Mouse (Mus musculus) adrenal gland, postnatal 36 days (tissue): ENCODE measurements around the gene Prom1. TPM values are rescaled to one million over a fixed set of nuclear protein-coding genes. Genes with fewer than 3 reads are reported as not detected.
"Not testable (repeated sequence)": the region's sequence is repeated elsewhere in the genome, so short reads cannot be mapped to it uniquely, and the experiment has no call there.

ENCODE experiments used
- DNase-seq, 2 experiments: peaks; one replicate each; pipeline ENCODE4 v3.0.0; 2021; ENCODE audit warnings: mixed read lengths in 1 of 2
- long read RNA-seq, 2 experiments: library from polyadenylated mRNA; stranded (forward); transcript quantifications; one replicate each; pipeline ENCODE4 v2.0.0; 2021; ENCODE audit warnings: borderline sequencing depth in 2 of 2
- total RNA-seq, 2 experiments: library from RNA; stranded (reverse); gene quantifications; 2 replicates each; pipeline ENCODE4 v1.2.3; 2021

The Prom1 gene
- 1 to 10 TPM; 1.7 to 3.8 TPM for total RNA-seq
- long read RNA-seq, experiment 1, result 0 reads
- long read RNA-seq, experiment 2, partial matches to known transcripts, result 0 of 1 reads
- long read RNA-seq, experiment 2, other reads (novel, unspliced or antisense), result 0 of 1 reads

GRCm38 (mm10) chr5:44101231-44102110, at the start of gene Prom1:
Gene Prom1 (minus strand): TSS chr5:44102032.
- peak; percentile 5 to 22 for DNase-seq

- no peak for DNase-seq
Observed at GRCm38 (mm10) chr5:44147732-44148131, 45.9 kb upstream of the Prom1 start.

DNA sequence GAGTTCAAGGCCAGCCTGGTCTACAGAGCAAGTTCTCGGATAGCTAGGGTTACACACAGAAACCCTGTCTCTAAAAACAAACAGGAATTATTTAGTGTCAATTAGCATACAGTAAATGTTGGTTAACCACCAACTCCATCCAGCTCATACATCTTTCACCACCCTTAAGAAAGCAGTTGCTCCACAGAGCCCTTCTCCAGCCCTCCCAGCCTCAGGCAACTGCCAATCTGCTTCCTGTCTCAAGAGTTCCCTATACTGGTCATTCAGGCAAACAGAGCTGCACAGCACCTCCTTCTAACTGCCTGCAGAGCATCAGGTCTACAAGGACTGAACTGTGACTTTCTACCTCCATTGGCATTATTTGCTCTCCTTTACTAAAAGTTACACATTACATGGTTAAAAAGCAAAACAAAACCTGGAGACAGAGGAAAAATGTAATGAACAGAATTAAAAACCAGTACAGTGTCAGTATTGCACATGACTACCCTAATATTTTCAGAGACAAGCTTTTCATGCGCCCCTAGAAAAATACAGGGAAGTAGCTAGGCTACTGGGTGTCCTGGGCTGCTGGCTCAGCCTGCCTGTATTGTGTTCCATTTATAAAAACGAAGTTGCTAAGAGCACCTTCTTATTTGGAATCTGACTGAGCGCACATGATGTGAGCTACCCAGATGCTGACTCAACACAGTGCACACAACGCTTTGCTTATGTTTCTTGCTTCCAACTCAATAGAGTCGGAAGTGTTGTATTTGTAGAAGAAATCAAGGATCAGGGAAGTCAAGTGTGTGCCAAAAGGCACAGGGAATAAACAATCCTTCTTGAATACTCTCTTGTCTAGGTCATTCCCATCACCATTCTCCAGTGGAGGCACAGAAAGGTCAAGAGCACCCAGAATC, 44.9 kb upstream of the Prom1 start:
- DNase-seq, result no peak

DNA sequence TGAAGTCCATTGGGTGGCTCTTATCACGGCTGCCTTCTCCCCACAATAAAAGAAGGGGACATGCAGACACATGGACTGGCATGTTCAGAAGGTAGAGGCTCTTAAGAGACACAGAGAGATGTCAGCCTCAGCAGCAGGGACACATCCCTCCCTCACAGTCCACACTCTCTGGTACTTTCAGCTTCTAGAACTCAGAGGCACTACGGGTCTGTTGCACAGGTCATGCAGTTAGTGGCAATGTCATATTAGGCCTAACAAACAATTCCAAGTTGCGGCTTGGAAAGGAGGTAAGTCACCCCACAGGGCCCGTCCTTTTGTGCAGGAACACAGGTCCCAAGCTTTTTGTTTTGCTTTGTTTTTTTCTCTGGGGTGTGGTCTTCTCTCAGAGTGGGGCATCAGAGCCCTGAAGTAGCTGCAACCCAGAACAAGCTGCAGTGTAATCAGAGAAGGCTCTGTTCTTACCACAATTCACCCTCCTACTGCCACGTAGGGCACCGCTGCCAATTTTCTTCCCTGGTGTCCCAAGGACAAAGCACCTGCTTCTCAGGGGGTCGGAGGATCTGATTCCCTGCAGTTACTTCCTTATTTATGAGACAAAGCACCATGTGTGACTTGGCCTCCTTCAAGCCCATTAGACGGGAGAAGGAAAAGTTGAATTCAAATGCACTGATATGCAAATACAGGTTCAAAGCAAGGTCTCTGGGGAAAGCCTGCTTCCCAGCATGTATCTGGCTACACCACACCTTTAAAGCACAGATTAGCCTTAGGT, 41.8 kb upstream of the Prom1 start:
- no peak for DNase-seq

DNA sequence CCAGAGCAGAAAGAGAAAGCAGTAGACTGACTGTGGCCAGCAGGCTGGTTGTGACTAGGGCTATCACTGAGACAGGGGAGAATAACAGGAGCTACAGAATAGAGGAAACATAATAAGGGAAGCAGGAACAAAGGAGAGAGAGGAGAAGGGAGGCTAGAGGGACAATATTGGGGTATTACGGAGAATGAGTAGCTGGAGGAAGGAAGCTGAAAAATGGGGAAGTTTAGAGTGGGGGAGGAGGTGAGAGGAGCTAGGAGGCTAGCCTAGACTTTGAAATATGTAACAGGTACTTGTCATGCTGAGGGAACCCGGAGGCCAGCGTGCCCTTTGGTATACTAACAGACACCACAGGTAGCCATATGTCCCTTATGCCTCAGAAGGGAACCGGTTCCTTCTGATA, 25.7 kb upstream of the Prom1 start:
- DNase-seq, result no peak

GRCm38 (mm10) chr5:44126574-44126973, 24.7 kb upstream of the Prom1 start:
- DNase-seq, result not testable (repeated sequence)

DNA sequence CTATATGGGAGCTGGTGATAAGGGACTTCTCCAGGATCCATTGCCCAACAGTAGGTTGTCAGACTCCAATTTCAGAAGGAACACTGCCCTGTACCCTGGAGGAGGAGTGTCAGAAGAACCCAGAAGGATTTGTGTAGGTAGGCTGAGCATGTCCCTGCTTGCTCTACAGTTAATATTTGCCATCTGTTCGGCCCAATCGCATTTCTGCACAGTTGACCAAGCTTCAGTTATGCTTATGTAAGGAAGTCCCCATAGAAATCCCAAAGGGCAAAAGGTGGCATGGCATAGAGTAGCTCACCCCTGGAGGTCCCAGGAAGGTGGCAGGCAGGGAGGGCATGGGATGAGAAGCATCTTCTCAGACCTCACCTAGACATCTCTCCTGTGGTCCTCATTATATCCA, 19.6 kb upstream of the Prom1 start:
- no peak for DNase-seq

DNA sequence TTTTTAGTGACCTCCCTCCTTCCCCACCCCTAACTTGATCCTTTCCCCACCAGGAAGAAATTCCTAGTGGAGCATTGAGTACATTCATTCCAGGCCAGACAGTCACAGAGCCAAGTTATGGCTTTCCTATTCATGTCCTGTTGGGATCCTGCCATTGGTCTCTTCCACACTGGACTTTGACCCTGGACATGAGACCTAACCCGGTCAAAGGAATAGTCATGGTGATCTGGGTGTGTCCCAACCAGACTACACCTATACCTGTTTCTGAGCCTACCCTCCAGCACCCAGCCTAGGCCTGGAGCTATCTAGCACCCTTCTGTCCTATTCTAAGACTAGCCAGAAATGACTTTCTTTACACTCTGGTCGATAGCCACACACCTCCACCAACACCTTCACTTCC, 11.3 kb upstream of the Prom1 start:
- DNase-seq, result no peak

GRCm38 (mm10) chr5:44109121-44109520, 7.3 kb upstream of the Prom1 start:
- no peak for DNase-seq

- DNase-seq, result no peak
Observed at GRCm38 (mm10) chr5:44108125-44108524, 6.3 kb upstream of the Prom1 start.

GRCm38 (mm10) chr5:44105192-44105591, 3.4 kb upstream of the Prom1 start:
- DNase-seq, result no peak

DNA sequence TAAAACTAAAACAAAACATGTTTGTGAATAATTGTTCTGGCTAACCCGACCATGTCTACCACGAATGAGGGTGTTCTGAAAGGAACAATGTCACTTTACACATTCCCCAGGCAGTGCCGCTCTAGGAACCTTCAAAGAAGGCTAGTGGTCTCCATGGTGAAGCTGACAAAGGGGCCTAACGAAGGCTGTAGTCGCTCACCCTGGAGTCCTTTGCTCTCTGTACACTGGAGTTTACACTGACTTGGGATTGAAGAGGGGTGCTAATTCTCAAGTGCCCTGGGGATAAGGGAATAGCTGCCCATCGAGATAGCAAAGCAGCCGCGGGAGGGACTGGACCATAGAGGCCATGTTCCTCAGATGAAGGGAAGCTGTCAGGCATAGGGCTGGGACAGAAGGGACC, 2.9 kb upstream of the Prom1 start:
- DNase-seq, result no peak

DNA sequence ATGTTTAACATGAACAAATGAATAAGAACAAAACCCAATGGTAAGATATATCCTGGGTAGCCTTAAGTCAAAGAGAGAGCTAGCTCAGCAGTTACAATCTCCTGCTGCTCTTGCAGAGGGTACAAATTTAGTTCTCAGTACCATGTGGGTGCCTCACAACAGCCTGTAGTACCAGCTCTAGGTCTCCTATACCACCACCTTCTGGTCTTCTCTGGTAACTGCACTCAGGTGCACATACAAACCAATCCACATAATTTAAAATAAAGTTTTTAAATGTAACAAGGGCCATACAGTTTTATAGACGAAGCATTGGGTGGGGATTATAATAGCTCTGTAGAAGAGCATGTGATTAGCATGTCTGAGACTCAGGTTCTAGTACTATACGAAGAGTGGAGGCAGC, 2.3 kb upstream of the Prom1 start:
- peak in 1 of 2 experiments; percentile 7 for DNase-seq

GRCm38 (mm10) chr5:44103121-44103520, 1.3 kb upstream of the Prom1 start:
- DNase-seq, result no peak

DNA sequence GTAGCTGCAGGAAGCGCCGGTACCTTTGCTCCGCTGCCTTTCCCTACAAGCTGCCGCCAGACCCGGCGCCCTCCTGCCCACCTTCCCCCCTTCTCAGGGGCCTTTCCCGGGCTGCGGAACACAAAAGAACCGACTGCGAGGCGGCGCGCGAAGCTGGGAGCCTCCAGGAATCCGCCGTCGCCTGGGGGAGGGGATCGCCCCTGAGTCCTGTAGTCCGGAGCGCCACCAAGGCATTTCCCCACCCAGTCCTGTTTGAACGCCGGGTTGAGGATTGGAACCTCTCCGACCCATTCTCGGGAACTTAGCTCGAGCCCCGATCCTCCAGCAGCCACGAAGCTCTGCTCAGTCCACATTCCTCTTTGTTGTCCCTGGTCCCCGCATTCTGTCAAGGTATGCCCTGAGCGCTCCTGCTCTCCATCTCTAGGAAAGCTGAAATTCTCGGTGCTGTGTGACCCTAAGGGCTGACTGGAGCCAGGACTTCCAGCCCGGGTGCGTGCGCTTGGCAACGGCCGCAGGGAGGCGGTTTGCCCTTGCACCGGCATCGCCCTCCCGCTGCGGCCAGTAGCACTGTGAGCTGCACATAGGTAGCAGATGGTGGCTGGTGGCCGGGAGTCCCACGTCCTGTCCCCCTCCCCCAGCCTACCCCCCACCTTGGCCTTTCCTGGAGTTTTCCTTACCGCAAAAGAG, 1.1 kb downstream of the Prom1 start:
- peak; percentile 47 to 56 for DNase-seq

DNA sequence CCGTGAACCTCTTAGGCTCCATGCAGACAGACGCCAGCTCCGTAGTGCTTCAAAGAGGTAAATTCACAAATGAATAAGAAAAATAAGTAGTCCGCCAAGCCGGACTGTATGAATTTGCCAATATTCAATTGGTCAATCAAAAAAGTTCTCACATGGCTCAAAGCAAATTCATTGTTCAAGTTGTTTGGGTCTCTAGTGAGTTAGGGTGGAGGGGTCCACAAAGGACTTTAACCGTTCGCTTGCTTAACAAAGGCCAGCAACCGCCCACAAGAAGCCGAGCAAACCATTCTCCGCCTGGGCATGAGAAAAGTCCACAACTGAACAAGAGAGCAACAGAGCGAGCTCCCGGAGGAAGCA, 1.7 kb downstream of the Prom1 start:
- no peak for DNase-seq

GRCm38 (mm10) chr5:44096996-44097395, 4.8 kb downstream of the Prom1 start:
- DNase-seq, result no peak

DNA sequence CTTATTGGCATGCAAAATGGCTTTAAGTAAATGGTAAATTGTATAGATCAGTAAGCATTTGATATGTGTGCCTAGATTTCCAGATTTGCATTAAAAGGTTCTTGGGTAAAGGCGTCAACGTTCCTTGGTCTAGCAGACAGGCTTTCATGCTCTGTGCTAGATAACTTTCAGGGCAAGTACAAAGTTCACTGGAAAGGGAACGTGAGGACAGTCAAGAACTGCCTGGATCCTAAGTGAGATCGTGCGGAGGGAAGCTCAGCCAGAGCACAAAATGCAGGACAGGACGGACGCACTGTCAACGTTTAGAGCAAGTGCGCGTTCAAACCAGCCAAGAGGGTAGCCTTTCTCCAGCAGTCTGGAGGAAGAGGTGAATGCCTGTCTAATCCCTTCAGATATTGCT, 5.7 kb downstream of the Prom1 start:
- no peak for DNase-seq

DNA sequence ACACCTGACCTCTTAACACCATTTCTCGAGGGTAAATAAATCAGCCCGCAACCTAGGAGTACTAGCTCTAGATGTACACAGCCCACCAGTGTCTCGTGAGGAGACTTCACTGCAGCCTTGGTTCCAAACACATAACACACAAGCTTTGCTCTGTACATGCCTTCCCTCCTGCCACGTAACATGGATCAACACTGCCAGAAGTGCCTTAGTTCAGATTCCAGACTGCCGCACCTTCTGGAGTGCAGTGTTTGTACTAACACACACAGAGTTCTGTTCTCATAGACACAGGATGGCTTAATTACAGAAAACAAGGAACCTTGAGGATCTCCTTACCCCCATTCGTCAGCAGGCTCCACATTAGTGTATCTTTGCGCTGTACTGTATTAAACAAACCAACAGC, 6.1 kb downstream of the Prom1 start:
- no peak for DNase-seq

GRCm38 (mm10) chr5:44087034-44087433, 14.8 kb downstream of the Prom1 start:
- no peak for DNase-seq

DNA sequence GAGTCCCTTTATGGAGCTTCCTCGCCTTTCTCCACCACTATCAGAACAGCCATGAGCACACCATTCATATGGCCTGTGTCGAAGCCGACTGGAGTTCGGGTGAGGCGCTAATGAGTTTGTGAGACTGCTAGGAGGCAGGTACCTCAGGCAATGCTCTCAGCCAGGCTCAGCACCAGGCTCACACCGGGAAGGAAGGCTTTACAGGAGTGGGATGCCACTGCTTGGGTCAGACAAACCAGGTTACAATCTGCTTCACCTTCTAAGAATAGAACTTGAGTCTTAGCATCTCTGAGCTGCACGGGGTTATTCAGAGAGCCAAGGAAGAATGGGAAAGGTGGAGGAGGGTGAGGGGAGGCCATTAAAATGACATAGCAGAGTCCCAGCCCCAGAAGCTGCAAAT, 16.0 kb downstream of the Prom1 start:
- no peak for DNase-seq

GRCm38 (mm10) chr5:44081108-44081507, 20.7 kb downstream of the Prom1 start:
- no peak for DNase-seq
